Mouse (Mus musculus) brain, embryonic 14.5 days (tissue): ENCODE measurements around the gene Lyst. TPM values are rescaled to one million over a fixed set of nuclear protein-coding genes. Genes with fewer than 3 reads are reported as not detected.
"Not testable (repeated sequence)": the region's sequence is repeated elsewhere in the genome, so short reads cannot be mapped to it uniquely, and the experiment has no call there.

Experiments
- DNase-seq: peaks from one replicate; pipeline ENCODE4 v3.0.0-alpha.2; 2011; ENCODE audit warnings: low read depth
- CTCF ChIP-seq: fragments of 200-500 bp; IDR thresholded peaks from 2 replicates; pipeline ENCODE4 v1.5.1; 2012; ENCODE audit warnings: inconsistent platforms, mild to moderate bottlenecking, moderate library complexity, borderline replicate concordance; ENCODE audit not compliant: insufficient read depth, insufficient read length; ENCODE audit errors: extremely low read depth
- POLR2A ChIP-seq: fragments of 200-500 bp; IDR thresholded peaks from 2 replicates; pipeline ENCODE4 v1.6.1; 2012; ENCODE audit warnings: mild to moderate bottlenecking, inconsistent platforms, borderline replicate concordance; ENCODE audit not compliant: poor library complexity, insufficient read depth, insufficient read length, severe bottlenecking; ENCODE audit errors: extremely low read depth
- polyA plus RNA-seq: library from polyadenylated mRNA; depleted of rRNA; stranded (reverse); fragments of >200 nt; gene quantifications from 2 replicates; pipeline ENCODE4 v1.2.3, GENCODE M21; 2012

Lyst gene
- polyA plus RNA-seq, 1 experiment, result 7.3 TPM

DNA sequence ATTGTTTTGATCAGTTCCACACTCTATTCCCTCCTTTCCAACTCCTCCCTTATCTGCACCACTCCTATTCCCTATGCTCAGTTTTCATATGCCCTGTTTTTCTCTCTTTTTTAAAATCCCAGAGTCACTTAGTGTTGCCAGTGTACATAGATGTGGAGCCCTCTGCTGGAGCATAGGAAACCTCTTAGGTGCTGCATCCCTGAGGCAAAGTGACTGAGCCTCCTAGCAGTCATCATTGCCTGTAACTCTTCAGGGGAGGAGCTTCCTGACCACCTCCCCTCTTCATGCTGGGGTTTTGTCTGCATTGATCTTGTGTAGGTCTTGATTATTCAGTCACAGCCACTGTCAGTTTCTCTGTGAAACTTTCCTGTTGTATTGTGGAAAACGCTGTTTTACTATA lies 22.7 kb downstream of the Lyst start:
- peak; percentile 47 for DNase-seq
- TF ChIP-seq POLR2A (no peak), CTCF (peak; percentile 31; the same call in 1 of the 2 replicates)

DNA sequence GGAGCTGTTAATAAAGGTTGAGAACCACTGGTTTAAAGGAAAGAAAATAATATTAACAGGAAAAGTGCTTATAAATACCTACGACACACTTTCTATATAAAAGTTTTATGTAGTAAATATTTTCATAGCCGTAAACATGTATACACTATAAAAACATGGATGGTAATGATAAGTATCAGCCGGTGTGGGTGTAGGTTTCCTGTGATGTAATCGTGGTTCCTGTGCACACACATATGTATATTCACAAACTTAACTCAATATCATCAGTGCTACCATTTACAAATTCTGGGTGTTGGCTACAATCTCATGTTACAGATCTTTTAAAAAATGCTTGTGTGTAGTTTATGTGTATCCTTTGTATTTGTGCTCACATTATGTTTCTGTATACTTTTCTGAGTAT lies 24.0 kb downstream of the Lyst start:
- TF ChIP-seq CTCF (no peak), POLR2A (no peak)
- no peak for DNase-seq

- DNase-seq, result no peak
- TF ChIP-seq CTCF (no peak), POLR2A (no peak)
Observed at GRCm38 (mm10) chr13:13621456-13621855, 31.3 kb downstream of the Lyst start.

DNA sequence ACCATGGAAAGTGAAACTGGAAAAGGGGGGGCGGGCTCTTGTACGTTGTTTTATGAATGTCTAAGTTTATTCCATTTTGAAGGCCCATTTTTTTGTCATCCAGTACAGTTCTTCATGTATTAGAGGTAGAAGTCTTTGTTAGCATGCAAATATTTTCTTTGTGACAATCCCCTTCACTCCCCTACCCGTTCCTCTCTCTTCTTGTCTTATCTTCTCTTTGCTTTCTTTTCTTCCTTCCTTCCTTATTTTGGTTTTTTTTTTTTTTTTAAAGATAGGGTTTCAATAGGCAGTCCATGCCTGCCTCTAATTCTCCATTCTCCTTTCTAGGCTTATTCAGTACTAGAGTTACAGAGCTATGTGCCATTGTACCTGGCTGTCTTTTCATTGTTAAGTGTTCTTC lies 32.4 kb downstream of the Lyst start:
- TF ChIP-seq CTCF (no peak), POLR2A (no peak)
- no peak for DNase-seq

DNA sequence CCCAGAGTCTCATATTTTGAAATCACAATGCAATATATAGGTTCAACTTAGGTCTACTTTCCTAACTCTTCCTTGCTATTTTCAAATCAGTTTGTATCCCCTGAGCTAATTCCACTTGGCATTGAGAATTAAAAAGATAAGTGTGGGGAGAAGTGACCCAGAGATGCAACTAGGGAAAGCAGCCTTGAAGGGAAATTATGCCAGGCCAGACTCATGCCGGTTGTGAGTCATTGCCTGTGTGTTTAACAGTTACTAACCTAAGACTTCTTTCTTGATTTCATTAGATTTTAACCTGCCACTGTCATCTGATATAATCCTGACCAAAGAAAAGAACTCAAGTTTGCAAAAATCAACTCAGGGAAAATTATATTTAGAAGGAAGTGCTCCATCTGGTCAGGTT lies 43.5 kb downstream of the Lyst start:
- TF ChIP-seq CTCF, result no peak
- TF ChIP-seq POLR2A, result no peak
- DNase-seq, result no peak

DNA sequence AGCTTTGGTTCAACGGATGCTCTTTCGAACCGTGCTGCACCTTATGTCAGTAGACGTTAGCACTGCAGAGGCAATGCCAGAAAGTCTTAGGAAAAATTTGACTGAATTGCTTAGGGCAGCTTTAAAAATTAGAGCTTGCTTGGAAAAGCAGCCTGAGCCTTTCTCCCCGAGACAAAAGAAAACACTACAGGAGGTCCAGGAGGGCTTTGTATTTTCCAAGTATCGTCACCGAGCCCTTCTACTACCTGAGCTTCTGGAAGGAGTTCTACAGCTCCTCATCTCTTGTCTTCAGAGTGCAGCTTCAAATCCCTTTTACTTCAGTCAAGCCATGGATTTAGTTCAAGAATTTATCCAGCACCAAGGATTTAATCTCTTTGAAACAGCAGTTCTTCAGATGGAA lies 44.5 kb downstream of the Lyst start:
- DNase-seq, result no peak
- TF ChIP-seq CTCF, result no peak
- TF ChIP-seq POLR2A, result no peak

- no peak for TF ChIP-seq POLR2A
- TF ChIP-seq CTCF, result no peak
- DNase-seq, result peak; percentile 18
Observed at GRCm38 (mm10) chr13:13635224-13635623, 45.0 kb downstream of the Lyst start.

- DNase-seq, result no peak
- TF ChIP-seq POLR2A (no peak), CTCF (no peak)
Observed at GRCm38 (mm10) chr13:13637577-13637976, 47.4 kb downstream of the Lyst start.

DNA sequence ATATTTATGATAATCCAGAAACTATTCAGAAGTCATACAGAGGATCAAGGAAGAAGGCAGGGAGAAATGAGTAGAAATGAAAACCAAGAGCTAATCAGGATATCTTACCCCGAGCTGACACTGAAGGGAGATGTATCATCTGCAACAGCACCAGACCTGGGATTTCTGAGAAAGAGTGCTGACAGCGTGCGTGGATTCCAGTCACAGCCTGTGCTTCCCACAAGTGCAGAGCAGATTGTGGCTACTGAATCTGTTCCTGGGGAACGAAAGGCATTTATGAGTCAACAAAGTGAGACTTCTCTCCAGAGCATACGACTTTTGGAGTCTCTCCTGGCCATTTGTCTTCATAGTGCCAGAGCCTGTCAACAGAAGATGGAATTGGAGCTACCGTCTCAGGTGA lies 47.8 kb downstream of the Lyst start:
- no peak for TF ChIP-seq CTCF
- TF ChIP-seq POLR2A, result no peak
- no peak for DNase-seq

- peak; percentile 68 for DNase-seq
- TF ChIP-seq CTCF, result no peak
- no peak for TF ChIP-seq POLR2A
Observed at GRCm38 (mm10) chr13:13638725-13639124, 48.5 kb downstream of the Lyst start.

- TF ChIP-seq CTCF (no peak), POLR2A (no peak)
- no peak for DNase-seq
Observed at GRCm38 (mm10) chr13:13647296-13647695, 57.1 kb downstream of the Lyst start.

GRCm38 (mm10) chr13:13655453-13655852 lies 65.3 kb downstream of the Lyst start:
- no peak for DNase-seq

GRCm38 (mm10) chr13:13666103-13666502 lies 75.9 kb downstream of the Lyst start:
- not testable (repeated sequence) for DNase-seq

More at GRCm38 (mm10) chr13:13655453-13655852, 65.3 kb downstream of the Lyst start:
- TF ChIP-seq POLR2A (no peak), CTCF (no peak)
